Mouse (Mus musculus) CD4-positive, CD25-positive, alpha-beta regulatory T cell, adult 2 months (primary cell): Measurements from ENCODE around the gene AI467606.

Experiments
- DNase-seq: peaks from one replicate; pipeline ENCODE4 v3.0.0-alpha.2; 2012; ENCODE audit warnings: low read depth, low spot score

Gene AI467606

GRCm38 (mm10) chr7:127121061-127121910, 30.1 kb downstream of the AI467606 start:
- no peak for DNase-seq

- DNase-seq, result no peak
Measured at GRCm38 (mm10) chr7:127121911-127122270, 30.7 kb downstream of the AI467606 start, which contains the start of gene Qprt. Gene Qprt (minus strand): TSS chr7:127122226.

GRCm38 (mm10) chr7:127129638-127130037, 38.5 kb downstream of the AI467606 start:
- peak; percentile 74 for DNase-seq

- no peak for DNase-seq
Measured at GRCm38 (mm10) chr7:127133125-127133524, 42.0 kb downstream of the AI467606 start.

- DNase-seq, result peak; percentile 66
Measured at GRCm38 (mm10) chr7:127134821-127135447, 43.8 kb downstream of the AI467606 start.

GRCm38 (mm10) chr7:127136181-127137071, 45.3 kb downstream of the AI467606 start:
- peak; percentile 47 for DNase-seq

GRCm38 (mm10) chr7:127137262-127138017, 46.3 kb downstream of the AI467606 start, which contains the start of gene Spn:
Gene Spn (minus strand): TSS chr7:127137823.
- peak; percentile 77 for DNase-seq

GRCm38 (mm10) chr7:127139100-127139499, 47.9 kb downstream of the AI467606 start:
- DNase-seq, result no peak

- no peak for DNase-seq
Measured at GRCm38 (mm10) chr7:127139562-127139961, 48.4 kb downstream of the AI467606 start.

GRCm38 (mm10) chr7:127140623-127141404, 49.7 kb downstream of the AI467606 start:
- DNase-seq, result peak; percentile 52

- peak; percentile 37 for DNase-seq
Measured at GRCm38 (mm10) chr7:127142214-127142613, 51.1 kb downstream of the AI467606 start.

GRCm38 (mm10) chr7:127142666-127143065, 51.5 kb downstream of the AI467606 start:
- no peak for DNase-seq
